Mouse (Mus musculus): ENCODE results near the gene Cd38. TPM values are rescaled to one million over a fixed set of nuclear protein-coding genes. Genes with fewer than 3 reads are reported as not detected.

Cd38 gene
- polyA plus RNA-seq (2012; rRNA removed): 5.3 and 6.5 TPM in 2 replicates
- polyA plus RNA-seq (2014; fragmentation: Nextera tagmentation; extraction: Ambion mirVana): 7.4 and 7.7 TPM in 2 replicates

DNA sequence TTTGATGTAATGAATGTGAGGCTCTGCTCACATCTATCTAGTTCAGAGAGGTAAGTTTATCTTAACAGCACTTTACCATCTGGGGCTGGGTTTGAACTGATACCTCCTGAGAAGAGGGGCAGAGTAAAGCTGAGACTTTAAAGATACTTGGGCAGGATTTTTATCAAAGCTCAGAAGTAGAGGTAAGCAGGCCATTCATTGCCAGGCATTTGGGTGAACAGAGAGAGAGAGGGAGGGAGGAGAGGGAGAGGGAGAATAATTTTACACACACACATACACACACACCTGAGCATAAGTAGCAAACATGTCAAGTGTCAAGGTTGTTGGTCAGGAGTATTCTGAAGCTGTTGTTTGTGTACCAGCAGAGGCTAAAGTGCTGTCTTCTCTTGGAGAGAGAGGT lies at the start of gene Cd38:
TSS of gene Cd38 (plus strand) at position 301 of the 400 bp plus-strand sequence.
- peak within 1 kb of the TSS; percentile 61 for H3K9ac ChIP-seq (ENCODE audit: low read depth, low read length, severe bottlenecking)
- H3K4me3 ChIP-seq (replicated peaks; ENCODE audit: low read length): peak within 1 kb of the TSS; percentile 41
- DNase-seq (ENCODE audit: low spot score) (no peak), ATAC-seq (ENCODE audit: low FRiP score, low read depth) (no peak)
- peak within 1 kb of the TSS; percentile 75 for H3K4me2 ChIP-seq (replicated peaks; ENCODE audit: low read depth, low read length, severe bottlenecking)
- peaks cover 11% of the 10 kb centered on the region; the same call in 1 of the 2 replicates for H3K4me1 ChIP-seq (ENCODE audit: control insufficient read depth, insufficient read depth, low read length)
- H3K36me3 ChIP-seq (ENCODE audit: control insufficient read depth, insufficient read depth, low read length): no peaks in the 10 kb centered on the region
- TF ChIP-seq POLR2A (IDR thresholded peaks at IDR 0.05; ENCODE audit: borderline replicate concordance, extremely low read depth, insufficient read depth, insufficient read length): no peak
- no peak within 1 kb of the TSS for H3K27ac ChIP-seq (replicated peaks; ENCODE audit: low read depth, low read length)
- no peaks in the 10 kb centered on the region for H3K27me3 ChIP-seq (ENCODE audit: control insufficient read depth, insufficient read depth, low read length)
- no peaks in the 10 kb centered on the region for H3K9me3 ChIP-seq (ENCODE audit: control insufficient read depth, low read length)

DNA sequence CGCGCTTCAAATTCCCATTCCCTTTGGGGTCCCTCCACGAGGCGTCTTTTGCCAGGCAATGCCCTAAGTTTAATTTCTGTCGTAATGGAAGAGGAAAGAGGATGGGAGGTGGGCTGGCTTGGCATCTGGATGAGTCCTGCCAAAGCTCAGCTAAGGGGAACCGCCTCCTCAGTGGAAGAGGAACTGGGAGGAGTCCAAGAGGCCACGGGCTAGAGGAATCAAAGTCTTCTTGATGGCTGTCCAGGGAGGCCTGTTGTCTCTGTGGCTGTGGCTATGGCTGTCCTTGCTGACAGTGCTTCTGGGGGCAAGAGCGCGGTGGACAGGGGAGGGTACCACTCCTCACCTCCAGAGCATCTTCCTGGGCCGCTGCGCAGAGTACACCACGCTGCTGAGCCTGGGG lies 49.7 kb upstream of the Cd38 start, which contains the start of gene Bst1:
TSS of gene Bst1 (plus strand) at position 191 of the 400 bp plus-strand sequence.
- Histone ChIP-seq H3K36me3 (ENCODE audit: control insufficient read depth, insufficient read depth, low read length) (no peaks in the 10 kb centered on the region), H3K9ac (ENCODE audit: low read depth, low read length, severe bottlenecking) (no peak within 1 kb of the TSS), H3K27ac (replicated peaks; ENCODE audit: low read depth, low read length) (no peak within 1 kb of the TSS), H3K4me1 (ENCODE audit: control insufficient read depth, insufficient read depth, low read length) (peaks cover 4% of the 10 kb centered on the region; the same call in 1 of the 2 replicates), H3K27me3 (ENCODE audit: control insufficient read depth, insufficient read depth, low read length) (no peaks in the 10 kb centered on the region), H3K4me2 (replicated peaks; ENCODE audit: low read depth, low read length, severe bottlenecking) (no peak within 1 kb of the TSS), H3K9me3 (ENCODE audit: control insufficient read depth, low read length) (no peaks in the 10 kb centered on the region), H3K4me3 (replicated peaks; ENCODE audit: low read length) (no peak within 1 kb of the TSS)
- DNase-seq (ENCODE audit: low spot score) (no peak), ATAC-seq (ENCODE audit: low FRiP score, low read depth) (no peak)
- 48% methylated on average over 12 of the region's 12 CpGs for WGBS
- TF ChIP-seq POLR2A (IDR thresholded peaks at IDR 0.05; ENCODE audit: borderline replicate concordance, extremely low read depth, insufficient read depth, insufficient read length): no peak

DNA sequence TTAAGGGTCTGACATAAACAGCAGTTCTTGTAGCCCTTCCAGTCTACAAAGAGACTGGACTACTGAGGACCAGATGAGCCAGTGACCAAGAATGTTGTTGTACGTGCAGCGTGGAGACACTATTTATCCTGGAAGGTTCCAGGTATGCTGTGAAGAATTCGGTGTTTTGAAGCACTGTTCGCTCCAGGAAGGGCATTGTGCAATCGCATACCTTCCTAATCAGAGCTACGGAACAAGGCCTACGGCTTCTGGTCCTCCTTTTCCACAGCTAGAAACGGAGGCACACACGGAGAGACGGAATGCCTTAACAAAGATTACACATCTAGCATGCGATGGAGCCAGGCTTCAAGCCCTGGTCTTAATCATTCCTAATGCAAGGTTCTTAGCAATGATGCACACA lies 47.6 kb upstream of the Cd38 start:
- ATAC-seq (ENCODE audit: low FRiP score, low read depth): no peak
- Histone ChIP-seq H3K4me2 (replicated peaks; ENCODE audit: low read depth, low read length, severe bottlenecking) (no peak overlapping the region), H3K36me3 (ENCODE audit: control insufficient read depth, insufficient read depth, low read length) (no peaks in the 10 kb centered on the region), H3K9ac (ENCODE audit: low read depth, low read length, severe bottlenecking) (no peak overlapping the region), H3K27ac (replicated peaks; ENCODE audit: low read depth, low read length) (no peak overlapping the region), H3K9me3 (ENCODE audit: control insufficient read depth, low read length) (no peaks in the 10 kb centered on the region), H3K4me1 (ENCODE audit: control insufficient read depth, insufficient read depth, low read length) (peaks cover 4% of the 10 kb centered on the region; the same call in 1 of the 2 replicates), H3K4me3 (replicated peaks; ENCODE audit: low read length) (no peak overlapping the region), H3K27me3 (ENCODE audit: control insufficient read depth, insufficient read depth, low read length) (no peaks in the 10 kb centered on the region)
- DNase-seq (ENCODE audit: low spot score): no peak
- no peak for TF ChIP-seq POLR2A (IDR thresholded peaks at IDR 0.05; ENCODE audit: borderline replicate concordance, extremely low read depth, insufficient read depth, insufficient read length)
- WGBS: 87% methylated on average over 11 of the region's 11 CpGs

DNA sequence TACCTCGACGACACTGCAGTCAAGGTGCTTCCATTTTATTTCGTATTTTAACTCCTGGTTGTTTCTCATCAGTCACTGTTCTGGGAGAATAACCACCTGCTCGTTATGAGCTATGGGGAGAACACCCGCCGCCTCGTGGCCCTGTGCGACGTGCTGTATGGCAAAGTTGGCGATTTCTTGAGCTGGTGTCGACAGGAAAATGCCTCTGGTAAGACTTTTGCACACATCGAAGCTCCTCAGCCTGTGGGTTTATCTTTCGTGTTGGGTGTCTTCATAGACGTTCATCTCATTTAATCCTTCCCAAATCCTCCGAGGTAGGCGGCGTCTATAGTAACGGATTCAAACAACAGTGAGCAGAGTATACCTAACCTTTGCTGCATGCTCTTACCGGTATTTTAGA lies 46.8 kb upstream of the Cd38 start, which contains the start of gene Fbxl5:
TSS of gene Fbxl5 (minus strand) at position 101 of the 400 bp plus-strand sequence.
- no peak for TF ChIP-seq POLR2A (IDR thresholded peaks at IDR 0.05; ENCODE audit: borderline replicate concordance, extremely low read depth, insufficient read depth, insufficient read length)
- no peak for ATAC-seq (ENCODE audit: low FRiP score, low read depth)
- 79% methylated on average over 19 of the region's 19 CpGs for WGBS
- H3K9me3 ChIP-seq (ENCODE audit: control insufficient read depth, low read length): no peaks in the 10 kb centered on the region
- no peak within 1 kb of the TSS for H3K9ac ChIP-seq (ENCODE audit: low read depth, low read length, severe bottlenecking)
- H3K27ac ChIP-seq (replicated peaks; ENCODE audit: low read depth, low read length): no peak within 1 kb of the TSS
- no peak for DNase-seq (ENCODE audit: low spot score)
- H3K4me3 ChIP-seq (replicated peaks; ENCODE audit: low read length): no peak within 1 kb of the TSS
- no peaks in the 10 kb centered on the region for H3K36me3 ChIP-seq (ENCODE audit: control insufficient read depth, insufficient read depth, low read length)
- H3K4me1 ChIP-seq (ENCODE audit: control insufficient read depth, insufficient read depth, low read length): peaks cover 4% of the 10 kb centered on the region; the same call in 1 of the 2 replicates
- no peak within 1 kb of the TSS for H3K4me2 ChIP-seq (replicated peaks; ENCODE audit: low read depth, low read length, severe bottlenecking)
- no peaks in the 10 kb centered on the region for H3K27me3 ChIP-seq (ENCODE audit: control insufficient read depth, insufficient read depth, low read length)

DNA sequence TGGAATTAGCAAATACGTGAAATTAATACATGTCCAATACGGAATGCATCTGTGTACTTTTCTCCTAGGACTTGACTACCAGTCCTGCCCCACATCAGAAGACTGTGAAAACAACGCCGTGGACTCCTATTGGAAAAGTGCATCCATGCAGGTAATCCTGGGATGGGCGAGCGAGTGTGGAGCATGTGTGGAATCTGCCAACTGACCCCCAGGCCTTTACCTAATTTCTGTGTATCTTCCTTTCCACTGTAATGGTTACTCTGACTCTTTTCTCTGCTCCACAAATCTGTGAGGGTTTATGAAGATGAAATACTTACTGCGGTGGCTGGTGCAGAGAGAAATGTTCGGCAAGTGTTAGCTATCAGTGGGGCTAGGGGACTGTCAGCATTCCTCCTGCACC lies 46.2 kb upstream of the Cd38 start:
- 94% methylated on average over 8 of the region's 8 CpGs for WGBS
- no peaks in the 10 kb centered on the region for H3K36me3 ChIP-seq (ENCODE audit: control insufficient read depth, insufficient read depth, low read length)
- no peak overlapping the region for H3K4me2 ChIP-seq (replicated peaks; ENCODE audit: low read depth, low read length, severe bottlenecking)
- H3K9me3 ChIP-seq (ENCODE audit: control insufficient read depth, low read length): no peaks in the 10 kb centered on the region
- no peak for TF ChIP-seq POLR2A (IDR thresholded peaks at IDR 0.05; ENCODE audit: borderline replicate concordance, extremely low read depth, insufficient read depth, insufficient read length)
- H3K9ac ChIP-seq (ENCODE audit: low read depth, low read length, severe bottlenecking): no peak overlapping the region
- H3K4me3 ChIP-seq (replicated peaks; ENCODE audit: low read length): no peak overlapping the region
- no peaks in the 10 kb centered on the region for H3K27me3 ChIP-seq (ENCODE audit: control insufficient read depth, insufficient read depth, low read length)
- ATAC-seq (ENCODE audit: low FRiP score, low read depth): no peak
- peaks cover 4% of the 10 kb centered on the region; the same call in 1 of the 2 replicates for H3K4me1 ChIP-seq (ENCODE audit: control insufficient read depth, insufficient read depth, low read length)
- DNase-seq (ENCODE audit: low spot score): no peak
- H3K27ac ChIP-seq (replicated peaks; ENCODE audit: low read depth, low read length): no peak overlapping the region
